Mouse (Mus musculus): ENCODE measurements around the gene Med7.
A peak's percentile ranks its signal among the peaks of the same experiment; 100 is the strongest.

Med7 gene

GRCm38 (mm10) chr11:46430123-46430522 lies 6.6 kb upstream of the Med7 start:
- no peak for DNase-seq (ENCODE audit: low spot score)

GRCm38 (mm10) chr11:46431129-46431528 lies 5.6 kb upstream of the Med7 start:
- peak; percentile 75 for DNase-seq (ENCODE audit: low spot score)

- DNase-seq (ENCODE audit: low spot score) = no peak
Observed at GRCm38 (mm10) chr11:46435363-46435762, 1.4 kb upstream of the Med7 start.

- no peak for DNase-seq (ENCODE audit: low spot score)
Observed at GRCm38 (mm10) chr11:46437459-46438000, 805 bp downstream of the Med7 start.

- no peak for DNase-seq (ENCODE audit: low spot score)
Observed at GRCm38 (mm10) chr11:46439005-46439543, 2.3 kb downstream of the Med7 start.

- DNase-seq (ENCODE audit: low spot score) = no peak
Observed at GRCm38 (mm10) chr11:46441774-46442173, 5.0 kb downstream of the Med7 start.

- no peak for DNase-seq (ENCODE audit: low spot score)
Observed at GRCm38 (mm10) chr11:46443152-46443551, 6.4 kb downstream of the Med7 start.

GRCm38 (mm10) chr11:46443979-46444378 lies 7.3 kb downstream of the Med7 start:
- DNase-seq (ENCODE audit: low spot score) = no peak

- DNase-seq (ENCODE audit: low spot score) = no peak
Observed at GRCm38 (mm10) chr11:46446150-46446549, 9.4 kb downstream of the Med7 start.

GRCm38 (mm10) chr11:46447644-46448484 lies 11.1 kb downstream of the Med7 start:
- DNase-seq (ENCODE audit: low spot score) = no peak

- no peak for DNase-seq (ENCODE audit: low spot score)
Observed at GRCm38 (mm10) chr11:46449461-46450080, 12.8 kb downstream of the Med7 start.

GRCm38 (mm10) chr11:46454453-46455045 lies 17.8 kb downstream of the Med7 start, which contains the start of gene Havcr2:
Gene Havcr2 (plus strand): TSS chr11:46454935.
- no peak for DNase-seq (ENCODE audit: low spot score)

- no peak for DNase-seq (ENCODE audit: low spot score)
Observed at GRCm38 (mm10) chr11:46459960-46460359, 23.2 kb downstream of the Med7 start.

- DNase-seq (ENCODE audit: low spot score) = no peak
Observed at GRCm38 (mm10) chr11:46461362-46461761, 24.6 kb downstream of the Med7 start.

GRCm38 (mm10) chr11:46461931-46462330 lies 25.2 kb downstream of the Med7 start:
- no peak for DNase-seq (ENCODE audit: low spot score)

GRCm38 (mm10) chr11:46466878-46467277 lies 30.2 kb downstream of the Med7 start:
- DNase-seq (ENCODE audit: low spot score) = no peak

- DNase-seq (ENCODE audit: low spot score) = no peak
Observed at GRCm38 (mm10) chr11:46474220-46474619, 37.5 kb downstream of the Med7 start.

GRCm38 (mm10) chr11:46479311-46479710 lies 42.6 kb downstream of the Med7 start:
- DNase-seq (ENCODE audit: low spot score) = no peak

- no peak for DNase-seq (ENCODE audit: low spot score)
Observed at GRCm38 (mm10) chr11:46480517-46480916, 43.8 kb downstream of the Med7 start.

- no peak for DNase-seq (ENCODE audit: low spot score)
Observed at GRCm38 (mm10) chr11:46488231-46488630, 51.5 kb downstream of the Med7 start.

- DNase-seq (ENCODE audit: low spot score) = no peak
Observed at GRCm38 (mm10) chr11:46488650-46489049, 51.9 kb downstream of the Med7 start.
